Mouse (Mus musculus) testis, adult 2 months (tissue): Measurements from ENCODE around the gene Slc9a3r2. TPM values are rescaled to one million over a fixed set of nuclear protein-coding genes. Genes with fewer than 3 reads are reported as not detected.

Experiments used
- H3K27ac ChIP-seq: fragments of 200-500 bp; 2 replicates; pipeline ENCODE4 v1.5.1; 2012; ENCODE audit warnings: low read depth, low read length; ENCODE audit not compliant: control insufficient read depth, insufficient read depth
- H3K27me3 ChIP-seq: fragments of 200-500 bp; 2 replicates; pipeline ENCODE4 v1.6.1; 2012; ENCODE audit warnings: mild to moderate bottlenecking, low read length, moderate library complexity; ENCODE audit not compliant: control insufficient read depth, insufficient read depth
- H3K36me3 ChIP-seq: fragments of 200-500 bp; 2 replicates; pipeline ENCODE4 v1.6.1; 2012; ENCODE audit warnings: mild to moderate bottlenecking, low read length; ENCODE audit not compliant: control insufficient read depth, insufficient read depth
- H3K4me1 ChIP-seq: fragments of 200-500 bp; 2 replicates; pipeline ENCODE4 v1.6.1; 2012; ENCODE audit warnings: low read length; ENCODE audit not compliant: control insufficient read depth, insufficient read depth
- H3K4me3 ChIP-seq: fragments of 200-500 bp; 2 replicates; pipeline ENCODE4 v1.5.1; 2012; ENCODE audit warnings: low read depth, mild to moderate bottlenecking, low read length, moderate library complexity, mixed read lengths; ENCODE audit not compliant: control insufficient read depth
- CTCF ChIP-seq: fragments of 200-500 bp; IDR thresholded peaks from 2 replicates; pipeline ENCODE4 v1.5.1; 2012; ENCODE audit warnings: low read depth, mild to moderate bottlenecking, inconsistent platforms, low read length, moderate library complexity; ENCODE audit not compliant: control insufficient read depth, insufficient read depth, insufficient replicate concordance
- POLR2A ChIP-seq: fragments of 200-500 bp; IDR thresholded peaks from 2 replicates; pipeline ENCODE4 v1.6.1; 2012; ENCODE audit warnings: low read depth, mild to moderate bottlenecking, inconsistent platforms, low read length, moderate library complexity; ENCODE audit not compliant: control insufficient read depth
- polyA plus RNA-seq: library from polyadenylated mRNA; depleted of rRNA; stranded (reverse); fragments of >200 nt; gene quantifications from 2 replicates; pipeline ENCODE4 v1.2.3, GENCODE M21; 2012

Slc9a3r2 gene
- polyA plus RNA-seq, 1 experiment, result 3.3 TPM

GRCm38 (mm10) chr17:24597989-24598388, 52.1 kb downstream of the Slc9a3r2 start:
- Histone ChIP-seq H3K27me3 (no peaks in the 10 kb centered on the region), H3K4me3 (no peak overlapping the region), H3K4me1 (no peaks in the 10 kb centered on the region), H3K36me3 (no peaks in the 10 kb centered on the region; the same call in 1 of the 2 replicates), H3K27ac (no peak overlapping the region)
- TF ChIP-seq POLR2A (no peak), CTCF (no peak)

GRCm38 (mm10) chr17:24596471-24597183, 53.5 kb downstream of the Slc9a3r2 start:
- Histone ChIP-seq H3K27ac (no peak overlapping the region), H3K4me3 (no peak overlapping the region), H3K27me3 (no peaks in the 10 kb centered on the region), H3K36me3 (peaks cover 1% of the 10 kb centered on the region), H3K4me1 (no peaks in the 10 kb centered on the region)
- no peak for TF ChIP-seq CTCF
- no peak for TF ChIP-seq POLR2A

- Histone ChIP-seq H3K27me3 (no peaks in the 10 kb centered on the region), H3K4me3 (no peak overlapping the region), H3K36me3 (peaks cover 4% of the 10 kb centered on the region), H3K27ac (no peak overlapping the region), H3K4me1 (no peaks in the 10 kb centered on the region)
- no peak for TF ChIP-seq POLR2A
- no peak for TF ChIP-seq CTCF
Measured at GRCm38 (mm10) chr17:24596073-24596466, 54.1 kb downstream of the Slc9a3r2 start.

GRCm38 (mm10) chr17:24595126-24596072, 54.7 kb downstream of the Slc9a3r2 start:
- TF ChIP-seq POLR2A (no peak), CTCF (no peak)
- Histone ChIP-seq H3K36me3 (peaks cover 4% of the 10 kb centered on the region), H3K27ac (peak overlapping the region; percentile 5; the same call in 1 of the 2 replicates), H3K27me3 (no peaks in the 10 kb centered on the region), H3K4me3 (no peak overlapping the region), H3K4me1 (no peaks in the 10 kb centered on the region)

- Histone ChIP-seq H3K36me3 (peaks cover 4% of the 10 kb centered on the region), H3K27me3 (no peaks in the 10 kb centered on the region), H3K4me1 (no peaks in the 10 kb centered on the region), H3K4me3 (peak overlapping the region; percentile 73), H3K27ac (no peak overlapping the region)
- TF ChIP-seq POLR2A, result no peak
- TF ChIP-seq CTCF, result no peak
Measured at GRCm38 (mm10) chr17:24593992-24594890, 55.9 kb downstream of the Slc9a3r2 start.

GRCm38 (mm10) chr17:24593248-24593647, 56.9 kb downstream of the Slc9a3r2 start:
- Histone ChIP-seq H3K4me1 (no peaks in the 10 kb centered on the region), H3K27ac (peak overlapping the region; percentile 26; the same call in 1 of the 2 replicates), H3K4me3 (peak overlapping the region; percentile 73), H3K27me3 (no peaks in the 10 kb centered on the region), H3K36me3 (peaks cover 6% of the 10 kb centered on the region)
- TF ChIP-seq POLR2A, result no peak
- TF ChIP-seq CTCF, result no peak

- H3K36me3 ChIP-seq, result peaks cover 6% of the 10 kb centered on the region
Measured at GRCm38 (mm10) chr17:24591695-24592094, 58.4 kb downstream of the Slc9a3r2 start.

More at GRCm38 (mm10) chr17:24591695-24592094, 58.4 kb downstream of the Slc9a3r2 start:
- no peak for TF ChIP-seq CTCF
- TF ChIP-seq POLR2A, result no peak
- Histone ChIP-seq H3K4me3 (no peak overlapping the region), H3K27ac (no peak overlapping the region), H3K4me1 (no peaks in the 10 kb centered on the region), H3K27me3 (no peaks in the 10 kb centered on the region)
